Mouse (Mus musculus) ES-Bruce4 (cell line): ENCODE measurements at regions not wholly inside any gene's neighbourhood (a gene's known extent, or its start where the extent isn't known, plus 50 kb on each side); places are given as distances from the start of the nearest gene placed in this dataset.

Experiments used
- CTCF ChIP-seq: IDR thresholded peaks from one replicate; pipeline ENCODE4 v1.8.1; 2011; ENCODE audit warnings: low read depth, low read length
- POLR2A ChIP-seq: IDR thresholded peaks from one replicate; pipeline ENCODE4 v1.8.1; 2011; ENCODE audit warnings: low read length; ENCODE audit not compliant: insufficient read depth

- TF ChIP-seq POLR2A (no peak), CTCF (peak; percentile 53)
Observed at GRCm38 (mm10) chr7:37259293-37259692, 514.1 kb downstream of the Zfp536 start.
